Mouse (Mus musculus): ENCODE data around the gene Zfp366.

DNA sequence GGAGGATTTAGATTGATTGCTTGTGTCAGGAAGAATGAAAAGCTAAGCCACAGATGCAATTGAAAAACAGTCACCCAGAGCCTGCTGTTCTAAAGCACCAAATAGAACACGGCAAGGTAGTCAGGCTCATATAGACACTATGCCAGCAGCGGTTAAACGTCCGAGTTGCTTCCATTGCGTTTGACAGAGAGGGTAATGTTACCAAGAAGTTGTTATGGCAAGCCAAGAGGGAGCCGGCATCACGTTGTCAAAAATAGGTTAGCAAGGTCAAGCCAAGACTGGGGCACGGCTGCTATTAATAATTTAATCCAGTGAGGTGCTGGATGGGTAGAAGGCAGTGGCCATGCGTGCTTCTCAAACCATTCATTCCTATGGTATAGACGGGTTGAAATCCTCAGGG lies 950 bp downstream of the Zfp366 start:
- no peak for TF ChIP-seq POLR2A (IDR thresholded peaks at IDR 0.05; ENCODE audit: insufficient read depth, low read length)
- TF ChIP-seq CTCF (IDR thresholded peaks at IDR 0.05; ENCODE audit: low read depth, low read length) = no peak
- TF ChIP-seq EP300 (IDR thresholded peaks at IDR 0.05; ENCODE audit: insufficient read depth, low read depth, low read length) = no peak

Measured in ES-Bruce4 (cell line).